Mouse (Mus musculus) cerebellum, adult 9-10 months (tissue): ENCODE measurements around the gene Il15ra.
"Not testable (repeated sequence)": the region's sequence is repeated elsewhere in the genome, so short reads cannot be mapped to it uniquely, and the experiment has no call there.

ENCODE experiments used
- DNase-seq: peaks from one replicate; pipeline ENCODE4 v3.0.0; 2022

Il15ra gene

DNA sequence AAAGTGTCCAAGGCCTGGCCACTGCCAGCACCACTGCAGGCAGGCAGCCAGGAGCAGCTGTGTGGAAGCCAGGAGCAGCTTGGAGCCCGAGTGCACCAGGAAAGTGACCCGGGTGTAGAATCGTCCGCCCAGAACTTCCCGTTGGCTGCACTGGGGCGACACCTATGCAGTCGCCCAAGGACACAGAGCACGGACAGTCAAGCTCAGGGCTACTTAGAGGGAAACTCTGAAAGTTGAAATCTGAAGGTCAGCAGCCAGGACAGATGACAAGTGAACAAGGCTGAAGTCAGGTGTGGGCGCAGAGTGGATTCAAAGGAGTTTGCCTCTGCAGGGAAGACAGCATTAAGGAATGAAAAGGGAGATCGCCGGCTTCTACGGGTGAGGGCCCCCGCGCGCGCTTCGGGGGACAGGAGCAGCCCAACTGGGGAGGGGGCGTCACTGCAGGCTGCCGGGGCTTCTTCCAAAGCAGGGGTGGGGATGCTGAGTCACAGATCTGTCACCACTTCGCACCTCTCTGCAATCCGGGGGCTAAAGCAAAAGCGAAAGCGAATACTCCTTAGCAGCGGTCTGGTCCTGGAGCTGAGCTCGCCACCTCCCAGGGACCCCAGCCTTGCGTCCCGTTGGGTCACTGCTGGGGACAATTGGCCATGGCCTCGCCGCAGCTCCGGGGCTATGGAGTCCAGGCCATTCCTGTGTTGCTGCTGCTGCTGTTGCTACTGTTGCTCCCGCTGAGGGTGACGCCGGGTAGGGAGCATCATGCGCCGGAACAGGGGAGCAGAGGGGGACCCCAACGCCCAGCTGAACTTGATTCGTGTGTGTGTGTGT lies at the start of gene Il15ra:
Gene Il15ra (plus strand): TSS at position 90 of the 825 bp plus-strand sequence.
- DNase-seq = peak; percentile 3

DNA sequence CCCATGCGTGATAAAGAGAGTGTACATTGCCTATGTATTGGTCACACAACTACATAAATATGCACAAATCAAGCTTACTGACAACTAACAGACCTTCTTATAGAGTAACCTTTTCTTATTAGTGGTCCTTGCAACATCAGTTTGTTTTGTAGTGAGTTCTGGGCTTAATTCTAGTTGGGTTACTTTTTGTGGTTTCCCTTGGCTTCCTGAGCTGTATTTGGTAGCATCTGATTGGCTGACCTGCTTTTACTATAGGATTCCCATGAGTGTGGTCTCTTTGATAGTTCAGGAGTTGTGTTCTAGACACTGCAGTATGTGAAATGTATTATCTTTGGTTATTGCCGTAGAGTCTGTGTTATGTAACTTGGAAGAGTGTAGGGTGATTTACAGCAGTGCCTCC lies 47.5 kb upstream of the Il15ra start:
- DNase-seq = no peak

DNA sequence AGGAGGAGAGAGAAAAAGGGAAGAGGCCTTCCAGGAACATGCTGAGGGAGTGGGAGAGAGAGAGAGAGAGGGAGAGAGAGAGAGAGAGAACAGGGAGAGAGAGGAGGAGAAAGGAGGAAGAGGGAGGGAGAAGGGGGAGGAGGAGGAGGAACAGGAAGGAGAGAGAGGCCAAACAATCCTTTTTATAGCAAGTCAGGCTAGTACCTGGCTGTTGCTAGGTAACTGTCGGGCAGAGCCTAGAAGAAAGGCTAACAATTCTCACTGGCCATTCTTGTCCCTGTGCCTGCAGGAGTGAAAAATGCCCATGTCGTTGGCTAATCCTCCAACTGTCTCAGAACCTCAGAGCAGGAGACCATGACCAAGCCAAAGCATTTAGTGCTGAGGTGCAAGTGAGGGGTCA lies 45.8 kb upstream of the Il15ra start:
- no peak for DNase-seq

DNA sequence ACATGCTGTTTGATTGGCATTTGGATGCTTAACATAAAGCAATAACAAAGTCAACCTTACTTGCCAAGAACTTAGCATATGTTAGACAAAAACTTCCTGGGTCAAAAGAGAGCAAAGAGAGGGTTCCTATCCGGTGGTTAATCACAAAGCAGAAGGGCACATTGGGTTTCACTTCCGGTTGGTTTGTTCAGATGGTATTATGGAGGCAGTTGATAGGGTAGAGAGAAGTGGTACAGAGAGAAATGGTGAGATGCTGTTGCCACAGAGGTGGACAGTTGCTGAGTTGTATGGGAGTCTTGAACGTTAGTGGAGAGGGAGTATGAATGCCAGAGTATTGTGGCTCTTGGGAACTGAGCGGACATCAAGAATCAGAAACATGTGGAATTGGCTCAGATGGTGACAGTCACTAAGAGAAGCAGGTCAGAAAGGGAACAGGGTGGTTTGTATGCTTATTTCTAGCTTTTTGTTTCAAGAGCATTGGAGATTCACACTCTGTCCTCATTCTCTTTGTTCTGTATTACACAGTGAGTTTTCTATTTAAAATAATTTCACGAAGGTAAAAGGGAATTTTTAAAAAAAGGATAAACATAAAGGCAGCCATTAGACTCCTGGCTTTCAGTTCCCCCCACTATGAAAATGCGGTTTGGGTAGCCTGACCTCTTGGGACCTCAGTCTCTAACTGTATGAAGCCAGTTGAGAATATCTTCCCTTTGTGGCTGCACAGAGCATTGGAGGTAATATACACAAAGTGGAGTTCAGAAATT lies 42.8 kb upstream of the Il15ra start:
- DNase-seq = no peak

DNA sequence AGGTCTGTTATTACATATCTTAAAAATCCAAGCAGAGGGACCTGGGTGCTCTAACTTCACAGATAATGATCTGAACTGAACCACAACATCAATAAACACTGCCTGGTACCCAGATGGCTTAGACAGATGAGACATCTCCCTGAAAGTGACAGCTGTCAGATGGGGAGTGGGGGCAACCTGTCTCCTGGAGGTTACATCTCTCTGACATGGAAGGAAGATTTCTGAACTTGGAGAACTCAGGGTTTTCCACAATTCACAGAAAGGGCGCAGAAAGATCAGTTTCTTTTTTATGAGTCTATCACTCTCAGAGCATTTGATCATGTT lies 42.2 kb upstream of the Il15ra start:
- no peak for DNase-seq

DNA sequence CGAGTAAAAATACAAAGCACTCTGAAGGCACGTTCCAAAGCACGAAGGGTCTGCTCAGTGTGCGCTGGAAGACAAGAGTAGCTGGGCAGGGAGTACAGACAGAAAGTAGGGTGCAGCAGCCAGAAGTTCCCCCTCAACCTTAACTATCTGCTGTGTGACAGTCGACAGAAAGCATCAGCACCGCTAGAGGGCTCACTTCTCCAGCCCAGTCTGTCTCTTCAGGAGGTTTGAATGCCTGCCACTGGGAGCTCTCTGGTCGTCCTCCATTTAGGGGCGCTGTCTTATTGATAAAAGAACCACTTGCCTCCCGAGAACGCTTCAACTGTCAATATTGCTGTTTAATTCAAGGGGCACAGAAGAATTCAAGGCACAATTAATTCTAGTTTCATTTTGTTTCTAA lies 41.1 kb upstream of the Il15ra start:
- DNase-seq = peak; percentile 58

DNA sequence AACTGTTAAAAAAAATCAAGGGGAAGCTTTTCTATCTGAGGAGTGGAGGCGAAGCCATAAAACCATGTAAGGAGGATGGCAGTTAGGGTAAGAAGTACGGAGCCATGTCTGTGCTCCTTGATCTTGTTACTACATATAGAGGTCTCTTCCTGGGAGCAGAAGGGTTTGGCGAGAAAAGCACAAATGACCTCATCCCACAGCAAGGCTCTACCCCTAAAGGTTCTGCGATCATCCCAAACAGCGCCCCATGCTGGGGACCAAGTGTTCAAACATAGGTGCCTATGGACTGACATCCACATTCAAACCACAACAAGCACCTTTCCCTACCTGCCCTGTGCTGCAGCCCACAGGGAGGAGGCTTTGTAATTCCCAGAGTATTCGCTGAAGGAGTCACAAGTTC lies 40.7 kb upstream of the Il15ra start:
- DNase-seq = no peak

DNA sequence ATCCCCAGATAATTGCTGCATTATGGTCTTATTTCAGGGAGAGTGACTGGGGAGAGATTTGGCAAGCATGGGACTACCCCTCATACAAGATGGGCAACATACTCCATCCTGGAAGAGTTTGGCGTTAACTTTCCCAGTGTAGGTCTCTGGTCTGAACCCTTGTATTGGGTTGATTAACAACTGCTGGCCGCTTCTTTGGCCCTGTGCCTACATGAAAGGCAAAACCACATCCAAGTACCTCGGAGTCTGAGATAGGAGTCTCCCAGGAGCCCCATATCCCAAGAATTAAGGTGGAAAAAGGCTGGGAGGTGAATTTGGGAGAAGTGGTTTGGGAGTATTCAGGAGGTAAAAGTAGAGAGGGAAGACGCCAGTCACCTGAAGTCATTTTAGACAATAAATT lies 40.3 kb upstream of the Il15ra start:
- no peak for DNase-seq

DNA sequence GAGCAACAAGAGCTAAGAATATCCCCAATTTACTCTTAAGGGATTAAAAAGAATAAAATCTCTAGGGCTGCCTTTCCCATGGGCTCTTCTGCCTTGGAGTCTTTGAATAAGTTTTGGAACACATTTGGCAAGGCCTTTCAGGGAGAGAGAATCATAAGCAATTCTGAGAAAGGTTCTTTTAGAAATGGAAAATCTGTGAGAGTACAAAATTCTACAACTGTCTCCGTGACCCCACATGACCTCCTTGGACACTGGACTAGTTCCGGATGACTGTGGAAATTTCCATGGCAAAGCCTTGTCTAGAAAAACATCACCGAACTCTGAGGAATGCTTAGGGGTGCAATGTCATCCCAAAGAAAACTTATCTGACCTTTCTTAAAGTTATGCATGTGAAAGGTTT lies 39.8 kb upstream of the Il15ra start:
- DNase-seq = no peak

DNA sequence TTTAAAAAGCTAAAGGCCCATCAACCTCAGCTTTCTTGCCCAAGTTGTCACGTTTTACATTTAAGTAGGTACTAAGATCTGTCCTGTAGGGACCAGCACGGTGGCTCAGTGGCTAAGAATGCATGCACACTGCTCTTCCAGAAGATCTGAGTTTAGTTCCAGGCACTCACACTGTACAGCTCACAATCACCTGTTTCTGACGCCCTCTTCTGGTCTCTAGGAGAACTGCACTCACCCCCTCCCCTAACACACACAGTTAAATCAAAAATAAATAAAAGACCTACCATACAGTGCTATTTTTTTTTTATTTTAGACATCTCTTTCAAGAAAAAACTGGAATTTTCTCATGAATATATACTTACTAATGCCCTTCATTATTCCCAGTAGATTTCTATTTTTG lies 32.9 kb upstream of the Il15ra start:
- DNase-seq = no peak

DNA sequence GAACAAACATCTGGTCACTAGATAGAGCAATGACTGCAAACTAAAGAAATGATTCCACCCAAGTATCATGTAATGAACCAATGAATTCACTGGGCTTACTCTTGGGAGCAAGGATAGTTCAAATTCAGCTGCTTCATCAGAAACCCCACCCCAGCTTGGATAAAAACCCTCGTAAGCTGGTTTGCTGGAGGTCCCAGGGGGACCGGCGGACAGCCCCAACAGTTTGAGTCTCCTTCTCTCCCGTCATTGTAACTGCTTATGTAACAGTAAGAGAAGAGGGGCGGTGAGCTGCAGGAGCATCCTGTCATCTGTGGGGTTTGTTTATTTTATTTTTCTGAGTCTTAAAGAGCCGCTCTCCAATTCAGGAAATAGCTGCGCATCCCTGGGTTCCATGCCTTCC lies 25.5 kb upstream of the Il15ra start:
- DNase-seq = no peak

DNA sequence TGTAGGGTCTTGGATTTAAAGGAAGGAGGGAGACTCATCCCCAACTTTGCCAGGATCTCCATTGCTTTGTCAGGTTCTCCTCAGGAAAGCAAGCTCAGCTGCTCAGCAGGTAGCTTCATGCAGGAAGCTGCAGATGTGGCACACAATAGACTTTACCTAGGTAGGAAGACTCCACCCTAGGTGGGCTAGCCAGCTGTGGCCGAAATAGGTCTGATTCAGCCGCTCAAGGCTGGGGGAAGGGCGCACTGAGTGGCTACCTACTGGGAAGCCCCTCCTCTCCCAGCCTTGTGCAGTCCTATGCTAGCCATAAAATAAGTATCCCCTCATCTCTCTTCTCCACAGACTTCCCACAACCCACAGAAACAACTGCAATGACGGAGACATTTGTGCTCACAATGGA lies 22.4 kb upstream of the Il15ra start:
- DNase-seq = no peak

DNA sequence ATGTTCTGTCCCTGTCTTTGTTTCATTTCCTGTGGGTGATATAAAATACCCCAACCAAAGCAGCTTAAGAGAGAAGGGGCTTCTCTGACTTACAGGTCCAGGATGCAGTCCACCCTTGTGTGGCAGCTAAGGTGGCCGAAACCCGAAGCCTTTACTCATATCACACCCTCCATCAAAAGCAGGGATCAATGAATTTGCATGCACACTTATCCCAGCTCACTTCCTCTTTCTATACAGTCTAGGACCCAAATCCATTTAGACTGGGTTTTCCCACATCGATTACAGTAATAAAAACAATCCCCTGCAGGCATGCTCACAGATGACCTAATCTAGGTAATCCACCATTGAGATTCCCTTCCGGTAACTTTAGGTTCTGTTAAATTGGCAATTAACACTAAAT lies 18.6 kb upstream of the Il15ra start:
- DNase-seq = no peak

DNA sequence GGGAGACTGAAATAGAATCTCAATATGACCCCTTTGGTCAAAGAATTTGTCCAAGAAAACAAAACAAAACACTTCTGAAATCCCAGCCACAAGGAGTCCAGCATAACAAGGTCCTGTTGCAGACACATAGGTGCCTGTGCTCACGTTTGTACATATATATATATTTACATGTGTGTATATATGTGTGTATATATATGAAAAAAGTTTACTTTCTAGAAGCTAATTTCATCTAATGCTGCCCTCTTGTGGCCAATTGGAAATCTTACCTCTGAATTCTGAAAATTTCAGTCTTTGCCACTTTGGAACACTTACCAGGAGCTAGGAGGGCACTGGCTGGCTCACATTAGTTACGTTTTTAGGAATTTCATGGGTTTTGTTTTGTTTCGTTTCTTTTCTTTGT lies 17.7 kb upstream of the Il15ra start:
- DNase-seq = peak; percentile 21

DNA sequence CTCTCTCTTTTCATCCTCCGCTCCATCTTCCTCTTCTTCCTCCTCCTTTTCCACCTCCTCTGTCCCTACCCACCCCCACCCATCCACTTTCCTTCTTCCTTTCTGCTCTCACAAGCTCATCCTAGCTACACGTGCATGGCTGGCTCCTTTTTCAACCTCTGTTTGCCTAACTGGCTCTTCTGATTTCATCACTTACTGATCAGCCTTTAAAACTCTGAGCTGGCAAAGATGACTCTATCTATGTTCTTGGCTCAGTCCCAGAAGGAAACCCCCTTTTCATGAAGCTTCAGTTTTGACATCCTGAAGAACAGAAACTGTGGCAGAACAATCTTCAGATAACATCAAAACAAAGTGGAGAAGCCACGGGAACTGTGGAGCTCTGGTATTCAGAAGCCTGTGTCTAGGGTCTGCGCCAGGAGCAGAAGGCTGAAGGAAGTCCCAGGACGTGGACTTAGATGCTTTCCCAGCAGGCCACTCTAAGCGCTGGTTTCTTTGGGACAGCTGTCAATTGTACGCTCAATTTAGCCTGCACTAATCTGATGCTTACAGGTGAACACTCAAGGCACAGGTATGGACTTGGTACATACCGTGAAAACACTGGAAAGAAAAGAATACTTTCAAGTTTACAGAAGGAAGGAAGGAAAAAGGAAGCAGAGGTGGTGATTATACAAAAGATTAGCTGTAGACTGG lies 14.7 kb upstream of the Il15ra start:
- DNase-seq = no peak

DNA sequence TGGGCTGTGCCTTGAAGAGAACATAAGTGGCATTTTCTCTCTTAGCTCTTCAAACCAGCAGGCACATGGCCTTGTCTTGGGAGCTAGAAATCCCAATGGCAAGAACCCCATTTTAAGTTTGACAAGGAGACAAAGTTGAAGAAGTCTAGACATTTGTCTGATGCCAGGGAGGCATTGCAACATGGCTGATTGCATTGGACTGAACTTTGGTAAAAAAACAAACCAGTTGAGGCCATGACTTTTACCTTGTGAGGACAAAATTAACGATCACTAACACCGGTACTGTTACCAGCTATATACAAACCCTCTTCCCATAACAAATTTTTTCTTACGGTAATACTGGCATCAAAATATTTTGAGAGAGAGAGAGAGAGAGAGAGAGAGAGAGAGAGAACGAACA lies 11.7 kb upstream of the Il15ra start:
- no peak for DNase-seq

DNA sequence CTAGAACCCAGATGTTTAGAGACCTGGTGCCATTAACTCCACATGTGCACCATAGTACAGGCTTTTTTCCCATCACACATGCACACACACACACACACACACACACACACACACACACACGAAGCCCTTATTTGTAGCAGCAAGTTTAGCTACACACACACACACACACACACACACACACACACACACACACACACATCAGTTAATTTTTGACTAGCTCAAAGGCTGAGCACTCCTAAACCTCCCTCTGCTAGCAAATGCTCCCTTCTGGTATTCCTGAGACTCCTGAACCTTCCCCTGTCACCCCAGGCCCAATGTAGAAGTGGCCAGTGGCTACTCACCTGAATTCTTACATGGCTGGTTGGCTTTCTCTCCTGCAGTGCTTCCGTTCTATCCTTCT lies 11.0 kb upstream of the Il15ra start:
- no peak for DNase-seq

DNA sequence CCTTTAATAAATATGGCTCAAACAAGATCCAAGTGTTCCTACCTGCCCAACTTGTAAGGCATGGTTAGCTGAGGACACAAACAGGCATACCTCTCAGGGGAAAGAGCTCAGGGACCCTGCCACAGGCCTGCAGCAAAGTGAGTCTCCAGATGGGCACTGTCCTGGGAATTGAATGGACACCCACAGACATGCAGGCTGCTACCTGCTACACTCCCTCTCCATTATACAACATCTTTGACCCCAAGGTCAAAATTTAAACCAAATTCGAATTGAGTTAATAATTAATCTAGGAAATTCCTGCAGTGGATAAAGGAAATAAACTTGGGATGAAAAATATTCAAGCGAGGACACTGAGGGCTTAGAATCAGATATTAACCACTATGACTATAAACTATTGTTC lies 9.2 kb upstream of the Il15ra start:
- no peak for DNase-seq

DNA sequence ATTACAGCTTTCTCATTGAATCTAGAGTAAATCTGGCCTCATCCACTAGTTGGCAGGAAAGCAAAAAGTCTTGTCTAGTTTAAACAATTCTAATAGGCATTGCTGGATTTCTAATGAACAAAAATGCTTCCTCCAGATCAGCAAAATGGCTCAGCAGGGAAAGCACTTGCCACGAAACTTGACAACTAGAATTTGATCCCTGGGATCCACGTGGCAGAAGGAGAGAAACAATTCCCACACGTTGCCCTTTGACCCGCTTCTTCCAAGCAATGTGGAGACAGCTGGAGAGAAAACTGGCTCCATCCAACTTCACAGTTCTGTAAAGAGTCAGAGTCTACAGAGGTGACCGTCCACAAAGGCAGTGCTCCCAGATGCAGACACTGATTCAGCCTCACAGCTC lies 6.1 kb upstream of the Il15ra start:
- no peak for DNase-seq

DNA sequence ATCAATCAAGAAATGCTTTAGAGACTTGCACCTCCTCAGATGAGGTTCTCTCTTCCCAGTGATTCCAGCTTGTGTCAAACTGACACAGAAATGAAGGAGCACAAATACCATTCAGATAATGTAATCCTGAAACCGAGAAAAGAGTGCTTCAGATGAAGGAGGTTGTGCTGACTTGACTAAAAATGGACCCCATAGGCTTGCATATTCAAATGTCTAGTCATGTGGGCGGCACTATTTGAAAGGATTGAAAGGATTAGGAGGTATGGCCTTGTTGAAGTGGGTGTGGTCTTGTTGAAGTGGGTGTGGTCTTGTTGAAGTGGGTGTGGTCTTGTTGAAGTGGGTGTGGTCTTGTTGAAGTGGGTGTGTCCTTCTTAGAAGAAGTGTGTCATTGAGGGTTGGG lies 5.2 kb upstream of the Il15ra start:
- DNase-seq = no peak

DNA sequence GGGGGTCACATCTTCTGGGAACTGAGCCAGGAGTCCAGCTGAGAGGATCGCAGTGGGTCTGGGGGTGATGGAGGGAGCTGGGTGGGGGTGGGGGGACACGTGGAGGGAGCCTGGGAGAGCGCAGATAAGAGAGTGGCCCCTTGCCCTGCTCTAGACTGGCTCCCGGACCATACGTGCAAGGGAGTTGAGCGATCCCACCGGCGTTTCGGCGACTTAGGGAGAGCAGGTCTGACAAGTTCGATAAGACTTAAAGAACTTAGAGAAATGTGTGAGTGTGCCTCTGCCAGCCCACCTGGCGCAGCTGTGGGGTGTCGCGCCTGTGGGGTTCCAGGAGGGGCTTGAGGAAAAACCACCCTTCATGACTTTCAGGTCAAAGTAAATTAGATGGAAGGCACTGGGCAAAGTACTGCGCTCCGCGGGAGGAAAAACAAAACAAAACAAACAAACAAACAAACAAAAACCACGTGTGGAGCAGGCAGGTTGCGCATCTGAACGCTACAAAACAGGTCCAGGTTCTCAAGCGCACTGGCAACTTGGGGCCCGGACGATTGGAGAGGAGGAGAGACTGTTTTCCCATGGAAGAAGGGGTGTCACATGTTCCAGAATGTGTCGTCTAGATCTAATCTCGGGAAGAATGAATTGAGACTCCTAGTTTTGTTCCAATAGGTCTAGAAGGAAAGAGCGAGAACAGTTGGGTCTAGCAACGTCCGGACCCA lies 1.1 kb downstream of the Il15ra start:
- DNase-seq = no peak

DNA sequence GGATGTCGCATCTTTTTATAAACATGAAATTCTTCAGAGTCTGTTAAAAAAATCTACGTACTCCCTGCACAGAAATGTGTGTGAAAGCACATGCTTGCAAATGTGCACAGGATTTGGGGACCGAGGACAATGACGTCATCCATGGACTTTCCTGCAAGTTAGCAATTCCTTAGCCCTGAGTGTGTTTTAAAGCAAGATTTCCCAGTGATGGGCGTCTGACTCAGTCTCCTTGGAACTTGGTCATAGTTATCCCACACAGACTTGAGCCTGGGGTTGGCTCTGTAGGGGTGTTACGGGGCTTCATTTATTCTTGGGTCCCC lies 1.6 kb downstream of the Il15ra start:
- no peak for DNase-seq

DNA sequence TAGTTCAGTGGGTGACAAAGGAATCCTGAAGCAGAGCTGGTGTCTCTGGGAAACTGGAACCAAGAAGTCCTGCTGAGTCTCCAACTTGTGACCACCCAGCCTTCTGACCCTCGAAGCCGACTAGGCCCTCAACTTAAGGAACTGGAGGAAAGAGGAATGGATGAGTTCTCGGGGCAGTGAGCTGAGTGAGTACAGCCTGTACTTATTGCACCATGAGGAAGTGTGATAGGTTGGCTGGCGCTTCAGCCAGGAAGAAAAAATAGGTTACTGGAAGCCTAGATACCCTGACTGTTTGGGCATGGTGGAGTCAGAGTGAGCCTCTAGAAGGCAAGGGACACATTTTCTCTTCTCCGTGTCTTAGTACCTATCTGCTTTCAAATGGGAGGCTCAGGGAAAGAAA lies 3.4 kb downstream of the Il15ra start:
- no peak for DNase-seq

DNA sequence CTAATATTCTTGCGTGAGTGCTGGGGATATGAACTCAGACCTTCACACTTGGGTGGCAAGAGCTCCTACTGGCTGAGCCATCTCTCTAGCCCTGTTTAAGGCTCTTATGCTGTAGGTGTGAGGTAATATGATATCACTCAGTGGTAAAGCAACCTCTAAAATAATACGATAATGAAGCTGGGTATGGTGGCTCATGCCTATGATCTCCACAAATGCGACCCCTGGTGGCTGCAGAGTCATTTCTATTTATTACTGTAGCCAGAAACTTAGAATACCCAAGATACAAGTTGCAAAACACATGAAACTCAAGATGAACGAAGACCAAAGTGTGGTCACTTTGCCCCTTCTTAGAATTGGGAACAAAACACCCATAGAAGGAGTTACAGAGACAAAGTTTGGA lies 5.0 kb downstream of the Il15ra start:
- DNase-seq = not testable (repeated sequence)
